Mouse (Mus musculus): Measurements from ENCODE around the gene Aig1.

GRCm38 (mm10) chr10:13754712-13755111 lies 114.1 kb downstream of the Aig1 start:
- TF ChIP-seq GATA1 (IDR thresholded peaks at IDR 0.05; ENCODE audit: low read length): no peak
- TF ChIP-seq TAL1 (IDR thresholded peaks at IDR 0.05; ENCODE audit: low read length): no peak

Measured in erythroblast, embryonic 14.5 days (primary cell).